Mouse (Mus musculus) heart, embryonic 16.5 days (tissue): ENCODE data around the gene 2700097O09Rik. TPM values are rescaled to one million over a fixed set of nuclear protein-coding genes. Genes with fewer than 3 reads are reported as not detected.

Source experiments
- ATAC-seq: fragments of 200-750 bp; cut with Nextera tagmentation; replicated peaks from 2 replicates; pipeline ENCODE4 v1.8.0; 2017; ENCODE audit warnings: moderate number of reproducible peaks; ENCODE audit not compliant: insufficient read depth, low FRiP score; ENCODE audit errors: extremely low read depth
- H3K27ac ChIP-seq: fragments of 300-500 bp; sonication (generic); 2 replicates; pipeline ENCODE4 v1.5.1; 2014; ENCODE audit warnings: mild to moderate bottlenecking, low read length, control low read depth, moderate library complexity
- H3K27me3 ChIP-seq: fragments of 300-500 bp; sonication (generic); 2 replicates; pipeline ENCODE4 v1.6.1; 2014; ENCODE audit warnings: low read length, mixed read lengths; ENCODE audit not compliant: control insufficient read depth, insufficient read depth
- H3K36me3 ChIP-seq: fragments of 300-500 bp; sonication (generic); 2 replicates; pipeline ENCODE4 v1.6.1; 2014; ENCODE audit not compliant: control insufficient read depth, insufficient read depth
- H3K4me1 ChIP-seq: fragments of 300-500 bp; sonication (generic); 2 replicates; pipeline ENCODE4 v1.6.1; 2014; ENCODE audit warnings: low read length, mixed read lengths; ENCODE audit not compliant: control insufficient read depth, insufficient read depth
- H3K4me2 ChIP-seq: fragments of 300-500 bp; sonication (generic); 2 replicates; pipeline ENCODE4 v1.6.1; 2014; ENCODE audit warnings: low read depth, mild to moderate bottlenecking, control low read depth, low read length
- H3K4me3 ChIP-seq: fragments of 300-500 bp; sonication (generic); 2 replicates; pipeline ENCODE4 v1.5.1; 2014; ENCODE audit warnings: mild to moderate bottlenecking, control low read depth, low read length
- H3K9ac ChIP-seq: fragments of 300-500 bp; sonication (generic); 2 replicates; pipeline ENCODE4 v1.6.1; 2014; ENCODE audit warnings: low read length, control low read depth
- H3K9me3 ChIP-seq: fragments of 300-500 bp; sonication (generic); replicated peaks from 2 replicates; pipeline ENCODE4 v1.6.1; 2016; ENCODE audit warnings: low read length; ENCODE audit not compliant: control insufficient read depth
- WGBS: fragments of 180-500 bp; shearing (Covaris S2); extraction: QIAGEN DNeasy Blood & Tissue Kit; methylation state at CpG from one replicate; pipeline ENCODE4 v1.1.7; 2014; 5-methylcytosine and 5-hydroxymethylcytosine counted together
- polyA plus RNA-seq: library from polyadenylated mRNA; unstranded; fragments of >200 nt; fragmentation: Nextera tagmentation; extraction: Ambion mirVana; gene quantifications from 2 replicates; pipeline ENCODE4 v1.2.1, GENCODE M21; 2015

Gene 2700097O09Rik
- polyA plus RNA-seq, 1 experiment from 2014 or later, result 27.2 TPM

GRCm38 (mm10) chr12:54998411-54998810 is 81.5 kb downstream of the 2700097O09Rik start:
- no peak overlapping the region for H3K4me3 ChIP-seq
- no peaks in the 10 kb centered on the region for H3K36me3 ChIP-seq
- H3K9me3 ChIP-seq, result no peaks in the 10 kb centered on the region

GRCm38 (mm10) chr12:54996979-54997474 is 82.9 kb downstream of the 2700097O09Rik start:
- 86% methylated on average over 6 of the region's 6 CpGs for WGBS
- H3K27me3 ChIP-seq, result no peaks in the 10 kb centered on the region
- H3K27ac ChIP-seq, result no peak overlapping the region
- no peak overlapping the region for H3K9ac ChIP-seq
- H3K36me3 ChIP-seq, result no peaks in the 10 kb centered on the region
- H3K4me1 ChIP-seq, result no peaks in the 10 kb centered on the region
- H3K4me3 ChIP-seq, result no peak overlapping the region
- no peak for ATAC-seq
- H3K4me2 ChIP-seq, result no peak overlapping the region
- no peaks in the 10 kb centered on the region for H3K9me3 ChIP-seq

More at GRCm38 (mm10) chr12:54998411-54998810, 81.5 kb downstream of the 2700097O09Rik start:
- Histone ChIP-seq H3K27ac (no peak overlapping the region), H3K4me2 (no peak overlapping the region), H3K9ac (no peak overlapping the region), H3K4me1 (no peaks in the 10 kb centered on the region), H3K27me3 (no peaks in the 10 kb centered on the region)
- 67% methylated on average over 5 of the region's 5 CpGs for WGBS
- ATAC-seq, result no peak

GRCm38 (mm10) chr12:54995965-54996364 is 83.9 kb downstream of the 2700097O09Rik start:
- Histone ChIP-seq H3K27me3 (no peaks in the 10 kb centered on the region), H3K9ac (no peak overlapping the region), H3K4me1 (no peaks in the 10 kb centered on the region), H3K9me3 (no peaks in the 10 kb centered on the region), H3K4me3 (no peak overlapping the region), H3K36me3 (no peaks in the 10 kb centered on the region), H3K4me2 (no peak overlapping the region), H3K27ac (no peak overlapping the region)
- no peak for ATAC-seq
- 53% methylated on average over 3 of the region's 3 CpGs for WGBS

Other genes starting within 250 kb of the 2700097O09Rik start
- gene Cfl2, start 217.2 kb downstream of the 2700097O09Rik start, polyA plus RNA-seq, result 448 and 521 TPM in 2 replicates
- not detected in 2 replicates for gene Gm20403, start 93.6 kb downstream of the 2700097O09Rik start, polyA plus RNA-seq
- gene Baz1a, start 65.8 kb downstream of the 2700097O09Rik start, polyA plus RNA-seq, result 13.4 and 16.4 TPM in 2 replicates
- gene Srp54a, start 152 bp upstream of the 2700097O09Rik start, polyA plus RNA-seq, result 130 and 158 TPM in 2 replicates
- gene Fam177a, start 44.4 kb upstream of the 2700097O09Rik start, polyA plus RNA-seq, result 21.9 and 22.1 TPM in 2 replicates
- gene Srp54b, start 75.0 kb upstream of the 2700097O09Rik start, polyA plus RNA-seq, result 41.4 and 48.4 TPM in 2 replicates
- not detected in 2 replicates for gene 1700047I17Rik2, start 119.5 kb upstream of the 2700097O09Rik start, polyA plus RNA-seq
- gene Srp54c, start 150.1 kb upstream of the 2700097O09Rik start, polyA plus RNA-seq, result 54.7 and 60.0 TPM in 2 replicates
- gene 1110008L16Rik, start 219.5 kb upstream of the 2700097O09Rik start, polyA plus RNA-seq, result 9.0 and 12.3 TPM in 2 replicates
- gene Ppp2r3c, start 222.9 kb upstream of the 2700097O09Rik start, polyA plus RNA-seq, result 9.3 and 9.9 TPM in 2 replicates